Comparison of ENCODE assay signal across 20 mouse cellular contexts in genomic region chr6:52067151-52067550, GRCm38 (mm10). TPM values are rescaled to one million over a fixed set of nuclear protein-coding genes. Genes with fewer than 3 reads are reported as not detected.
DNase-seq lines count a peak whose midpoint lies in the region; ATAC-seq and TF ChIP-seq lines count a peak whose summit lies in the region.
"Had no signal": no experiment of that assay in that cellular context is flagged by ENCODE, and none has a peak within 500 bp of the region (broad histone marks: within the 10 kb centered on the region; RNA-seq: fewer than 3 reads in every experiment).

No protein-coding gene starts in this region.

- no peak overlapping the region for H3K9ac ChIP-seq in heart, embryonic 15.5 days
- no peak overlapping the region for H3K9ac ChIP-seq in limb, embryonic 14.5 days (ENCODE audit: low read depth, low read length, severe bottlenecking)
- H3K9ac ChIP-seq in stomach, embryonic 16.5 days (ENCODE audit: low read length) = no peak overlapping the region
- H3K9ac ChIP-seq: forebrain, embryonic 15.5 days; hindbrain, embryonic 15.5 days; intestine, embryonic 15.5 days had no signal

- H3K4me1 ChIP-seq in heart, embryonic 15.5 days (replicated peaks) = no peaks in the 10 kb centered on the region
- peaks cover 13% of the 10 kb centered on the region for H3K4me1 ChIP-seq in limb, embryonic 14.5 days (ENCODE audit: control insufficient read depth, insufficient read depth, low read length)
- peaks cover 5% of the 10 kb centered on the region; the same call in 1 of the 2 replicates for H3K4me1 ChIP-seq in limb, embryonic 10.5 days
- H3K4me1 ChIP-seq in embryonic fibroblast, embryonic 13.5 days (ENCODE audit: control insufficient read depth, insufficient read depth, low read length) = peaks cover 6% of the 10 kb centered on the region; the same call in 1 of the 2 replicates
- H3K4me1 ChIP-seq in stomach, embryonic 16.5 days (ENCODE audit: control insufficient read depth, insufficient read depth, low read length) = peaks cover 18% of the 10 kb centered on the region; the same call in 1 of the 2 replicates
- H3K4me1 ChIP-seq: intestine, embryonic 15.5 days; midbrain, embryonic 10.5 days had no signal

- ATAC-seq in heart, embryonic 15.5 days (replicated peaks; ENCODE audit: insufficient number of reproducible peaks, insufficient read depth, low FRiP score, low read depth) = no peak
- no peak for ATAC-seq in limb, embryonic 14.5 days (ENCODE audit: low FRiP score, low read depth)
- peak; percentile 82 for ATAC-seq in stomach, embryonic 16.5 days (ENCODE audit: insufficient read depth, low FRiP score)
- ATAC-seq: forebrain, embryonic 15.5 days; intestine, embryonic 15.5 days had no signal

- TF ChIP-seq POLR2A in limb, embryonic 14.5 days (IDR thresholded peaks at IDR 0.05; ENCODE audit: borderline replicate concordance, extremely low read depth, insufficient read depth, insufficient read length) = no peak
- TF ChIP-seq POLR2A in embryonic fibroblast, embryonic 13.5 days (IDR thresholded peaks at IDR 0.05; ENCODE audit: low read depth, low read length) = no peak

- H3K4me3 ChIP-seq in heart, embryonic 15.5 days = no peak overlapping the region
- H3K4me3 ChIP-seq in limb, embryonic 14.5 days (replicated peaks; ENCODE audit: low read length) = no peak overlapping the region
- H3K4me3 ChIP-seq in limb, embryonic 10.5 days = no peak overlapping the region
- H3K4me3 ChIP-seq in embryonic fibroblast, embryonic 13.5 days (ENCODE audit: insufficient read depth, low read length) = no peak overlapping the region
- no peak overlapping the region for H3K4me3 ChIP-seq in stomach, embryonic 16.5 days (replicated peaks; ENCODE audit: low read length)
- H3K4me3 ChIP-seq: forebrain, embryonic 15.5 days; hindbrain, embryonic 15.5 days; intestine, embryonic 15.5 days; midbrain, embryonic 10.5 days had no signal

- no peak for DNase-seq in heart, adult 8-10 months (ENCODE audit: low spot score)
- DNase-seq in limb, embryonic 14.5 days (ENCODE audit: low spot score) = peak; percentile 40
- no peak for DNase-seq in limb, embryonic 10.5 days (ENCODE audit: low spot score)
- DNase-seq in right cerebral cortex, postnatal 25 days = no peak
- DNase-seq: adrenal gland, adult 2 months; cerebellum, adult 8-10 months; left cerebral cortex, postnatal 4 days; lung, adult 18-20 months; retina, postnatal 1 day; right cerebral cortex, postnatal 4 days; thymus, adult 2 months had no signal

- peak overlapping the region; percentile 30; the same call in 1 of the 2 replicates for H3K27ac ChIP-seq in heart, embryonic 15.5 days
- H3K27ac ChIP-seq in limb, embryonic 14.5 days (replicated peaks; ENCODE audit: low read depth, low read length) = no peak overlapping the region
- H3K27ac ChIP-seq in limb, embryonic 10.5 days = no peak overlapping the region
- H3K27ac ChIP-seq in embryonic fibroblast, embryonic 13.5 days (ENCODE audit: insufficient read depth, low read length) = peak overlapping the region; percentile 90
- peak overlapping the region; percentile 60 for H3K27ac ChIP-seq in stomach, embryonic 16.5 days (ENCODE audit: low read length)
- H3K27ac ChIP-seq: forebrain, embryonic 15.5 days; hindbrain, embryonic 15.5 days; intestine, embryonic 15.5 days; macrophage; midbrain, embryonic 10.5 days had no signal

- no peak for TF ChIP-seq CTCF in embryonic fibroblast, embryonic 13.5 days (IDR thresholded peaks at IDR 0.05; ENCODE audit: borderline replicate concordance, insufficient read depth, low read length)

- H3K36me3 ChIP-seq in heart, embryonic 15.5 days = no peaks in the 10 kb centered on the region
- no peaks in the 10 kb centered on the region for H3K36me3 ChIP-seq in limb, embryonic 14.5 days (ENCODE audit: control insufficient read depth, insufficient read depth, low read length)
- no peaks in the 10 kb centered on the region for H3K36me3 ChIP-seq in limb, embryonic 10.5 days
- no peaks in the 10 kb centered on the region for H3K36me3 ChIP-seq in stomach, embryonic 16.5 days (ENCODE audit: control insufficient read depth, insufficient read depth, low read length)
- H3K36me3 ChIP-seq: forebrain, embryonic 15.5 days; hindbrain, embryonic 15.5 days; intestine, embryonic 15.5 days; midbrain, embryonic 10.5 days had no signal

- 60% methylated on average over 9 of the region's 9 CpGs for WGBS in heart, embryonic 15.5 days
- WGBS in limb, embryonic 14.5 days = 56% methylated on average over 9 of the region's 9 CpGs
- 82% methylated on average over 9 of the region's 9 CpGs for WGBS in limb, embryonic 10.5 days
- 30% methylated on average over 9 of the region's 9 CpGs for WGBS in stomach, embryonic 16.5 days

- no peaks in the 10 kb centered on the region for H3K9me3 ChIP-seq in heart, embryonic 15.5 days (replicated peaks)
- no peaks in the 10 kb centered on the region for H3K9me3 ChIP-seq in limb, embryonic 14.5 days (ENCODE audit: control insufficient read depth, low read length)
- H3K9me3 ChIP-seq in limb, embryonic 10.5 days (replicated peaks) = no peaks in the 10 kb centered on the region
- no peaks in the 10 kb centered on the region for H3K9me3 ChIP-seq in stomach, embryonic 16.5 days (replicated peaks; ENCODE audit: control insufficient read depth, low read length)
- H3K9me3 ChIP-seq: forebrain, embryonic 15.5 days; hindbrain, embryonic 15.5 days; intestine, embryonic 15.5 days; midbrain, embryonic 10.5 days had no signal

- H3K27me3 ChIP-seq in heart, embryonic 15.5 days = no peaks in the 10 kb centered on the region
- H3K27me3 ChIP-seq in limb, embryonic 14.5 days (ENCODE audit: control insufficient read depth, insufficient read depth, low read length) = no peaks in the 10 kb centered on the region
- H3K27me3 ChIP-seq in limb, embryonic 10.5 days (ENCODE audit: low read depth, poor library complexity, severe bottlenecking) = 0 out of 2 replicates have a peak, but pooled peaks cover under 1% of the 10 kb centered on the region
- no peaks in the 10 kb centered on the region for H3K27me3 ChIP-seq in stomach, embryonic 16.5 days (ENCODE audit: control insufficient read depth, insufficient read depth, low read length)
- H3K27me3 ChIP-seq: forebrain, embryonic 15.5 days; hindbrain, embryonic 15.5 days; intestine, embryonic 15.5 days had no signal

- H3K4me2 ChIP-seq in heart, embryonic 15.5 days = no peak overlapping the region
- H3K4me2 ChIP-seq in limb, embryonic 14.5 days (replicated peaks; ENCODE audit: low read depth, low read length, severe bottlenecking) = no peak overlapping the region
- H3K4me2 ChIP-seq in stomach, embryonic 16.5 days (ENCODE audit: low read depth, low read length) = no peak overlapping the region
- H3K4me2 ChIP-seq: forebrain, embryonic 15.5 days; hindbrain, embryonic 15.5 days; intestine, embryonic 15.5 days; liver, embryonic 11.5 days had no signal

RNA-seq across cellular contexts. Expression of gene Skap2, which starts 54.8 kb away (rescaled TPM):
- polyA plus RNA-seq in heart, embryonic 15.5 days (2015; fragmentation: Nextera tagmentation; extraction: Ambion mirVana) = 13.5 and 21.8 TPM in 2 replicates
- 10 to 100 TPM in 3 of 4 experiments, 1 to 10 TPM in 1; 8.8 to 12.2 (median 11.0) TPM for total RNA-seq in heart, adult 8-10 months (2022)
- polyA plus RNA-seq in limb, embryonic 14.5 days (2012; rRNA removed) = 11.0 and 14.4 TPM in 2 replicates
- polyA plus RNA-seq in limb, embryonic 14.5 days (2014; fragmentation: Nextera tagmentation; extraction: Ambion mirVana) = 18.3 and 23.0 TPM in 2 replicates
- 16.4 and 19.3 TPM in 2 replicates for polyA plus RNA-seq in limb, embryonic 10.5 days (2016; fragmentation: Nextera tagmentation; extraction: Ambion mirVana)
- polyA plus RNA-seq in embryonic fibroblast, embryonic 13.5 days (2011; ENCODE audit: insufficient read length, low read depth, missing spikeins) = 57.3 and 59.1 TPM in 2 replicates
- 42.0 and 44.6 TPM in 2 replicates for polyA plus RNA-seq in stomach, embryonic 16.5 days (2015; fragmentation: Nextera tagmentation; extraction: Ambion mirVana)

Comparison
In these comparisons a context has a peak if more than half of its experiments do, and no peak if none do; other contexts are left out.
1. H3K27ac ChIP-seq: peak in heart, embryonic 15.5 days (single experiment), embryonic fibroblast, embryonic 13.5 days (single experiment) and stomach, embryonic 16.5 days (single experiment); none in limb, embryonic 14.5 days (single experiment) and limb, embryonic 10.5 days (single experiment).